Mouse (Mus musculus) intestine, embryonic 16.5 days (tissue): ENCODE data around the gene Ppp1cc. TPM values are rescaled to one million over a fixed set of nuclear protein-coding genes. Genes with fewer than 3 reads are reported as not detected.

Experiments
- ATAC-seq: fragments of 200-750 bp; cut with Nextera tagmentation; 2 replicates; pipeline ENCODE4 v1.8.0; 2017; ENCODE audit warnings: moderate TSS enrichment, moderate library complexity
- H3K27ac ChIP-seq: fragments of 300-500 bp; sonication (generic); 2 replicates; pipeline ENCODE4 v1.5.1; 2014; ENCODE audit warnings: mild to moderate bottlenecking, low read length
- H3K27me3 ChIP-seq: fragments of 300-500 bp; sonication (generic); replicated peaks from 2 replicates; pipeline ENCODE4 v1.6.1; 2014; ENCODE audit warnings: low read length, control low read depth, mixed read lengths; ENCODE audit not compliant: control insufficient read depth, insufficient read depth
- H3K36me3 ChIP-seq: fragments of 300-500 bp; sonication (generic); 2 replicates; pipeline ENCODE4 v1.6.1; 2014; ENCODE audit warnings: low read length, control low read depth; ENCODE audit not compliant: control insufficient read depth, insufficient read depth
- H3K4me1 ChIP-seq: fragments of 300-500 bp; sonication (generic); 2 replicates; pipeline ENCODE4 v1.6.1; 2014; ENCODE audit warnings: low read length, control low read depth, mixed read lengths; ENCODE audit not compliant: control insufficient read depth, insufficient read depth
- H3K4me2 ChIP-seq: fragments of 300-500 bp; sonication (generic); 2 replicates; pipeline ENCODE4 v1.6.1; 2014; ENCODE audit warnings: low read depth, low read length, control low read depth
- H3K4me3 ChIP-seq: fragments of 300-500 bp; sonication (generic); 2 replicates; pipeline ENCODE4 v1.5.1; 2014; ENCODE audit warnings: mild to moderate bottlenecking, low read length
- H3K9ac ChIP-seq: fragments of 300-500 bp; sonication (generic); 2 replicates; pipeline ENCODE4 v1.6.1; 2014; ENCODE audit warnings: low read depth, low read length
- H3K9me3 ChIP-seq: fragments of 300-500 bp; sonication (generic); 2 replicates; pipeline ENCODE4 v1.6.1; 2016; ENCODE audit warnings: low read length, control low read depth; ENCODE audit not compliant: control insufficient read depth
- WGBS: fragments of 180-500 bp; shearing (Covaris S2); extraction: QIAGEN DNeasy Blood & Tissue Kit; methylation state at CpG from one replicate; pipeline ENCODE4 v1.1.7; 2014; 5-methylcytosine and 5-hydroxymethylcytosine counted together
- polyA plus RNA-seq: library from polyadenylated mRNA; unstranded; fragments of >200 nt; fragmentation: Nextera tagmentation; extraction: Ambion mirVana; gene quantifications from 2 replicates; pipeline ENCODE4 v1.2.1, GENCODE M21; 2015

Gene Ppp1cc
- polyA plus RNA-seq: 213 and 215 TPM in 2 replicates

GRCm38 (mm10) chr5:122157827-122158381 lies at the start of gene Ppp1cc:
TSS of gene Ppp1cc (plus strand) at chr5:122158278.
- Histone ChIP-seq H3K4me1 (peaks cover 61% of the 10 kb centered on the region), H3K27me3 (no peaks in the 10 kb centered on the region), H3K4me2 (peak within 1 kb of the TSS; percentile 76), H3K9me3 (no peaks in the 10 kb centered on the region), H3K4me3 (peak within 1 kb of the TSS; percentile 67), H3K9ac (peak within 1 kb of the TSS; percentile 88), H3K36me3 (peaks cover 7% of the 10 kb centered on the region; the same call in 1 of the 2 replicates), H3K27ac (peak within 1 kb of the TSS; percentile 91)
- WGBS: under 1% methylated on average over 50 of the region's 54 CpGs
- peak; percentile 90 for ATAC-seq

GRCm38 (mm10) chr5:122109325-122110060 lies 48.6 kb upstream of the Ppp1cc start:
- 53% methylated on average over 16 of the region's 16 CpGs for WGBS
- no peak overlapping the region for H3K9ac ChIP-seq
- H3K9me3 ChIP-seq: no peaks in the 10 kb centered on the region
- H3K27ac ChIP-seq: no peak overlapping the region
- no peaks in the 10 kb centered on the region for H3K4me1 ChIP-seq
- no peak for ATAC-seq
- no peak overlapping the region for H3K4me3 ChIP-seq
- no peaks in the 10 kb centered on the region for H3K27me3 ChIP-seq
- no peak overlapping the region for H3K4me2 ChIP-seq
- H3K36me3 ChIP-seq: no peaks in the 10 kb centered on the region

- Histone ChIP-seq H3K4me1 (no peaks in the 10 kb centered on the region), H3K9ac (no peak overlapping the region), H3K4me2 (no peak overlapping the region), H3K36me3 (no peaks in the 10 kb centered on the region), H3K4me3 (no peak overlapping the region), H3K27me3 (no peaks in the 10 kb centered on the region), H3K27ac (no peak overlapping the region), H3K9me3 (no peaks in the 10 kb centered on the region)
- 89% methylated on average over 13 of the region's 13 CpGs for WGBS
- ATAC-seq: no peak
Observed at GRCm38 (mm10) chr5:122110625-122111024, 47.5 kb upstream of the Ppp1cc start.

GRCm38 (mm10) chr5:122111091-122111932 lies 46.8 kb upstream of the Ppp1cc start:
- no peaks in the 10 kb centered on the region for H3K36me3 ChIP-seq
- H3K27me3 ChIP-seq: no peaks in the 10 kb centered on the region
- peak overlapping the region; percentile 19; the same call in 1 of the 2 replicates for H3K9ac ChIP-seq
- H3K27ac ChIP-seq: no peak overlapping the region
- H3K4me3 ChIP-seq: no peak overlapping the region
- H3K4me2 ChIP-seq: peak overlapping the region; percentile 10; the same call in 1 of the 2 replicates
- H3K9me3 ChIP-seq: peaks cover 2% of the 10 kb centered on the region; the same call in 1 of the 2 replicates
- no peaks in the 10 kb centered on the region for H3K4me1 ChIP-seq
- ATAC-seq: no peak
- 62% methylated on average over 26 of the region's 26 CpGs for WGBS

- peaks cover 3% of the 10 kb centered on the region; the same call in 1 of the 2 replicates for H3K9me3 ChIP-seq
- peak overlapping the region; percentile 10; the same call in 1 of the 2 replicates for H3K4me2 ChIP-seq
- 35% methylated on average over 4 of the region's 4 CpGs for WGBS
- peak overlapping the region; percentile 19; the same call in 1 of the 2 replicates for H3K9ac ChIP-seq
- no peak overlapping the region for H3K27ac ChIP-seq
- H3K4me1 ChIP-seq: no peaks in the 10 kb centered on the region
- H3K4me3 ChIP-seq: no peak overlapping the region
- ATAC-seq: no peak
- no peaks in the 10 kb centered on the region for H3K36me3 ChIP-seq
- H3K27me3 ChIP-seq: no peaks in the 10 kb centered on the region
Observed at GRCm38 (mm10) chr5:122111933-122112248, 46.2 kb upstream of the Ppp1cc start.

GRCm38 (mm10) chr5:122113450-122113849 lies 44.6 kb upstream of the Ppp1cc start:
- no peak overlapping the region for H3K27ac ChIP-seq
- no peaks in the 10 kb centered on the region for H3K27me3 ChIP-seq
- no peak overlapping the region for H3K4me2 ChIP-seq
- no peak overlapping the region for H3K9ac ChIP-seq
- H3K9me3 ChIP-seq: peaks cover 3% of the 10 kb centered on the region; the same call in 1 of the 2 replicates
- H3K4me3 ChIP-seq: no peak overlapping the region
- no peaks in the 10 kb centered on the region for H3K36me3 ChIP-seq
- 66% methylated on average over 7 of the region's 7 CpGs for WGBS
- ATAC-seq: no peak
- no peaks in the 10 kb centered on the region for H3K4me1 ChIP-seq

- no peak for ATAC-seq
- Histone ChIP-seq H3K9ac (no peak overlapping the region), H3K9me3 (peaks cover 3% of the 10 kb centered on the region; the same call in 1 of the 2 replicates), H3K27ac (no peak overlapping the region), H3K36me3 (no peaks in the 10 kb centered on the region), H3K27me3 (no peaks in the 10 kb centered on the region), H3K4me1 (no peaks in the 10 kb centered on the region), H3K4me3 (no peak overlapping the region), H3K4me2 (no peak overlapping the region)
- WGBS: 5% methylated on average over 2 of the region's 2 CpGs
Observed at GRCm38 (mm10) chr5:122114176-122114575, 43.9 kb upstream of the Ppp1cc start.

- Histone ChIP-seq H3K4me1 (no peaks in the 10 kb centered on the region), H3K4me2 (no peak overlapping the region), H3K27me3 (no peaks in the 10 kb centered on the region), H3K27ac (no peak overlapping the region), H3K36me3 (no peaks in the 10 kb centered on the region), H3K9ac (no peak overlapping the region), H3K9me3 (peaks cover 3% of the 10 kb centered on the region; the same call in 1 of the 2 replicates), H3K4me3 (no peak overlapping the region)
- no peak for ATAC-seq
- WGBS: 89% methylated on average over 9 of the region's 9 CpGs
Observed at GRCm38 (mm10) chr5:122115266-122115763, 42.8 kb upstream of the Ppp1cc start.

GRCm38 (mm10) chr5:122116243-122116642 lies 41.8 kb upstream of the Ppp1cc start:
- H3K9ac ChIP-seq: no peak overlapping the region
- ATAC-seq: no peak
- H3K27ac ChIP-seq: no peak overlapping the region
- peaks cover 3% of the 10 kb centered on the region; the same call in 1 of the 2 replicates for H3K9me3 ChIP-seq
- H3K36me3 ChIP-seq: no peaks in the 10 kb centered on the region
- WGBS: 82% methylated on average over 6 of the region's 6 CpGs
- H3K27me3 ChIP-seq: no peaks in the 10 kb centered on the region
- no peak overlapping the region for H3K4me2 ChIP-seq
- no peaks in the 10 kb centered on the region for H3K4me1 ChIP-seq
- H3K4me3 ChIP-seq: no peak overlapping the region
